Comparison of ENCODE assay signal across 31 mouse cellular contexts in the genomic region with DNA sequence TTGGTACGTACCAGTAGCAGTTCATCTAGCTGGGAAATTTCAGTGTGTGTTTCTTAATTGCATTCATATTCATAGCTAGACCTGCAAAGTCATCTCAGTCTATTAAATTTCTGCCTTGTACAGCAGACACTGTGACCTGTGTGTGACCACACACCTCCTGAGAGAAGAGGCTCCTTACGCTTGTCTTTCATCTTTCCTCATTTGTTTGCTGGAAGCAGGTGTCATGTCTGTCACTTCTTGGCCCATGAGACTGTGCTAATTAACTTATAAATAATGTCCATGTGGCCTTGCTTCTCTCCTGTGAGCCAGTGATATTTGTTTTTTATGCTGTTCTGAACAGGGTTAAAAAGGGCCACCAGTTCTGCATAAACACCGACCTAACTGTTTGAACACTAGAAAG.
A peak's percentile ranks its signal among the peaks of the same experiment; 100 is the strongest.
DNase-seq lines count a peak whose midpoint lies in the region; ATAC-seq and TF ChIP-seq lines count a peak whose summit lies in the region.
"Had no signal": no experiment of that assay in that cellular context is flagged by ENCODE, and none has a peak within 500 bp of the region (broad histone marks: within the 10 kb centered on the region; RNA-seq: fewer than 3 reads in every experiment).

No protein-coding gene starts in this region.

- no peak overlapping the region for H3K9ac ChIP-seq in hindbrain, embryonic 12.5 days
- no peak overlapping the region for H3K9ac ChIP-seq in hindbrain, embryonic 14.5 days
- H3K9ac ChIP-seq in hindbrain, postnatal 0 days (replicated peaks; ENCODE audit: low read length), result no peak overlapping the region
- H3K9ac ChIP-seq: heart, embryonic 13.5 days; kidney, embryonic 15.5 days; limb, embryonic 12.5 days; liver, embryonic 15.5 days; lung, embryonic 14.5 days; neural tube, embryonic 12.5 days had no signal

- no peak for TF ChIP-seq POLR2A in brain, embryonic 14.5 days (IDR thresholded peaks at IDR 0.05; ENCODE audit: borderline replicate concordance, extremely low read depth, insufficient read depth, insufficient read length, poor library complexity, severe bottlenecking)

- H3K9me3 ChIP-seq in hindbrain, embryonic 12.5 days (replicated peaks), result no peaks in the 10 kb centered on the region
- H3K9me3 ChIP-seq in hindbrain, embryonic 14.5 days (ENCODE audit: control insufficient read depth, low read length), result no peaks in the 10 kb centered on the region
- no peaks in the 10 kb centered on the region for H3K9me3 ChIP-seq in hindbrain, postnatal 0 days (ENCODE audit: low read length)
- H3K9me3 ChIP-seq: heart, embryonic 13.5 days; kidney, embryonic 15.5 days; limb, embryonic 12.5 days; liver, embryonic 15.5 days; neural tube, embryonic 12.5 days had no signal

- H3K27me3 ChIP-seq in hindbrain, embryonic 12.5 days, result no peaks in the 10 kb centered on the region
- no peaks in the 10 kb centered on the region for H3K27me3 ChIP-seq in hindbrain, embryonic 14.5 days (ENCODE audit: control insufficient read depth, insufficient read depth, low read length)
- no peaks in the 10 kb centered on the region; the same call in 1 of the 2 replicates for H3K27me3 ChIP-seq in hindbrain, postnatal 0 days (ENCODE audit: insufficient read depth, low read length)
- H3K27me3 ChIP-seq: CH12.LX; heart, embryonic 13.5 days; kidney, embryonic 15.5 days; limb, embryonic 12.5 days; liver, embryonic 15.5 days; neural tube, embryonic 12.5 days had no signal

- peak; percentile 61 for ATAC-seq in hindbrain, embryonic 12.5 days (ENCODE audit: low FRiP score)
- no peak for ATAC-seq in hindbrain, embryonic 14.5 days (ENCODE audit: low FRiP score)
- no peak; the same call in 1 of the 2 replicates for ATAC-seq in hindbrain, postnatal 0 days
- ATAC-seq: activated CD4-positive, CD25-positive, alpha-beta regulatory T cell, adult 4 months had no signal

- no peaks in the 10 kb centered on the region for H3K4me1 ChIP-seq in hindbrain, embryonic 12.5 days
- H3K4me1 ChIP-seq in hindbrain, embryonic 14.5 days (replicated peaks; ENCODE audit: control insufficient read depth, insufficient read depth, low read length), result no peaks in the 10 kb centered on the region
- H3K4me1 ChIP-seq in hindbrain, postnatal 0 days (ENCODE audit: insufficient read depth, low read length), result no peaks in the 10 kb centered on the region
- H3K4me1 ChIP-seq: heart, embryonic 13.5 days; kidney, embryonic 15.5 days; limb, embryonic 12.5 days; liver, embryonic 15.5 days; neural tube, embryonic 12.5 days had no signal

- H3K4me3 ChIP-seq in hindbrain, embryonic 12.5 days, result no peak overlapping the region
- H3K4me3 ChIP-seq in hindbrain, embryonic 14.5 days (replicated peaks; ENCODE audit: low read length), result no peak overlapping the region
- H3K4me3 ChIP-seq in hindbrain, postnatal 0 days (ENCODE audit: low read length), result no peak overlapping the region
- H3K4me3 ChIP-seq: heart, embryonic 13.5 days; kidney, embryonic 15.5 days; layer of hippocampus, adult 2 months; left cerebral cortex, adult 2 months; limb, embryonic 12.5 days; liver, embryonic 15.5 days; myocyte; neural tube, embryonic 12.5 days had no signal

- H3K27ac ChIP-seq in hindbrain, embryonic 12.5 days, result no peak overlapping the region
- H3K27ac ChIP-seq in hindbrain, embryonic 14.5 days, result no peak overlapping the region
- H3K27ac ChIP-seq in hindbrain, postnatal 0 days, result no peak overlapping the region
- H3K27ac ChIP-seq: heart, embryonic 13.5 days; kidney, embryonic 15.5 days; layer of hippocampus, adult 2 months; left cerebral cortex, adult 2 months; limb, embryonic 12.5 days; liver, embryonic 15.5 days; neural tube, embryonic 12.5 days; stomach, postnatal 0 days had no signal

- no peak overlapping the region for H3K4me2 ChIP-seq in hindbrain, embryonic 12.5 days (replicated peaks)
- H3K4me2 ChIP-seq in hindbrain, embryonic 14.5 days (replicated peaks), result no peak overlapping the region
- H3K4me2 ChIP-seq in hindbrain, postnatal 0 days (ENCODE audit: low read depth, low read length), result no peak overlapping the region
- H3K4me2 ChIP-seq: heart, embryonic 13.5 days; kidney, embryonic 15.5 days; limb, embryonic 12.5 days; liver, embryonic 15.5 days; lung, embryonic 14.5 days; neural tube, embryonic 12.5 days had no signal

- TF ChIP-seq CTCF in brain, embryonic 14.5 days (IDR thresholded peaks at IDR 0.05; ENCODE audit: borderline replicate concordance, extremely low read depth, insufficient read depth, insufficient read length), result no peak
- no peak for TF ChIP-seq CTCF in hindbrain, postnatal 0 days (IDR thresholded peaks at IDR 0.05; ENCODE audit: low read depth)

- 60% methylated on average over 3 of the region's 3 CpGs for WGBS in hindbrain, embryonic 12.5 days
- WGBS in hindbrain, embryonic 14.5 days, result 44% methylated on average over 3 of the region's 3 CpGs
- WGBS in hindbrain, postnatal 0 days, result 67% methylated on average over 3 of the region's 3 CpGs

- peak; percentile 4 to 8 for DNase-seq in cerebellum, postnatal 10 days
- DNase-seq in cerebellum, postnatal 25 days, result no peak
- no peak for DNase-seq in hindbrain, embryonic 14.5 days (ENCODE audit: low spot score)
- peak; percentile 68 for DNase-seq in brain, embryonic 14.5 days (ENCODE audit: low read depth)
- peak; percentile 8 for DNase-seq in hindbrain, postnatal 0 days (ENCODE audit: low spot score)
- DNase-seq in cerebellum, adult 9-11 months, result no peak
- DNase-seq in adrenal gland, postnatal 25 days, result no peak
- DNase-seq: adrenal gland, adult 2 months; cerebellum, adult 11 months; cerebellum, adult 9-10 months; gastrocnemius, postnatal 10 days; heart, postnatal 10 days; kidney, adult 18-20 months; kidney, postnatal 36 days; lung, embryonic 14.5 days; lung, postnatal 14 days; right cerebral cortex, postnatal 4 days; thymus, adult 18-20 months; thymus, postnatal 25 days had no signal

- H3K36me3 ChIP-seq in hindbrain, embryonic 12.5 days, result no peaks in the 10 kb centered on the region
- no peaks in the 10 kb centered on the region for H3K36me3 ChIP-seq in hindbrain, embryonic 14.5 days (replicated peaks; ENCODE audit: control insufficient read depth, insufficient read depth)
- H3K36me3 ChIP-seq in hindbrain, postnatal 0 days (ENCODE audit: insufficient read depth, low read length), result no peaks in the 10 kb centered on the region
- H3K36me3 ChIP-seq: heart, embryonic 13.5 days; kidney, embryonic 15.5 days; limb, embryonic 12.5 days; liver, embryonic 15.5 days; neural tube, embryonic 12.5 days had no signal

Comparison
In these comparisons a context has a peak if more than half of its experiments do, and no peak if none do; other contexts are left out.
1. DNase-seq: peak in cerebellum, postnatal 10 days (2 of 2), brain, embryonic 14.5 days (single experiment) and hindbrain, postnatal 0 days (single experiment); none in cerebellum, postnatal 25 days (0 of 2), hindbrain, embryonic 14.5 days (single experiment), cerebellum, adult 9-11 months (single experiment) and adrenal gland, postnatal 25 days (single experiment).